Mouse (Mus musculus) testis, adult 2 months (tissue): ENCODE measurements around the gene Herc1.

Experiments used
- CTCF ChIP-seq: fragments of 200-500 bp; IDR thresholded peaks from 2 replicates; pipeline ENCODE4 v1.5.1; 2012; ENCODE audit warnings: low read depth, mild to moderate bottlenecking, inconsistent platforms, low read length, moderate library complexity; ENCODE audit not compliant: control insufficient read depth, insufficient read depth, insufficient replicate concordance
- POLR2A ChIP-seq: fragments of 200-500 bp; IDR thresholded peaks from 2 replicates; pipeline ENCODE4 v1.6.1; 2012; ENCODE audit warnings: low read depth, mild to moderate bottlenecking, inconsistent platforms, low read length, moderate library complexity; ENCODE audit not compliant: control insufficient read depth

DNA sequence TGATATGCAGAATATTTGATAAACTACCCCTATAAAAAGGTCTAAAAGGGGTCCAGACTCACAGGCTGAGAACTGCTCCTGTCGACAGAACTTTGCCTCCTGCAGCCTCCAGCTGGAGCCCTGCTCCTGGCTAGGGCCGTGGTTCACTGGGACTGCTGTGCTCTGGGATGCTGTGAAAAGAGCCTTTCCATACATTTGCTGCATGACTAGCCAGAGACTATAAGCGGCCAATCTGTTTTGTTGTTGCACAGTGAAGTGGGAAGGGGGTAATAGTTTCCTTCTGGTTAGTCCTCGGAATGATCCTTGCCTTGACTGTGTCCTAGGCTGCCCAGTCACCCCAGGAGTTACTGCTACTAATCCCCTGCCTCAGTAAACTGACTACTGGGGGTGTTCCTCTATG, 155.8 kb downstream of the Herc1 start:
- TF ChIP-seq CTCF, result no peak
- no peak for TF ChIP-seq POLR2A
